Mouse (Mus musculus): ENCODE data around the gene Pnmal1. TPM values are rescaled to one million over a fixed set of nuclear protein-coding genes. Genes with fewer than 3 reads are reported as not detected.
"Not testable (repeated sequence)": the region's sequence is repeated elsewhere in the genome, so short reads cannot be mapped to it uniquely, and the experiment has no call there.

Gene Pnmal1
- polyA plus RNA-seq, 1 experiment from 2014 or later = 0.02 TPM

DNA sequence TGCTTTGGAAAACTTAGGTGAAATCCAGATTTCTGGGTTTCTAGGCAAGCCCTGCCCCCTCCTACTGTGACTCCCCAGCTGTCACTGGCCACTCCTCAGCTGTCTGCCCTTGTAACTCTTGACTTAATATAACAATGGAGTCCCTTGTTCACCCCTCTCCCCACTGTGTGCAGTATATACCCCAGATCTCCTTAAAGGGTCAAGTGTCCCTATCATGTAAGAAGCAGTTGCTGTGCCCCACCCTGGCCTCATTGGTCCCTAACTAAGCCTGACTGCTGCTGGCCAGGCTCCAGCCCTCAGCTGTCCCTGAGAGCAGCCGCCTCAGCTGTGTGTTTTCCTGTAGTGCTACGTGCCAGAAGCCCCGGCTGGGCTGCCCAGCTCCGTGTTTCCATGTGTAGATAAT, 11.5 kb upstream of the Pnmal1 start:
- ATAC-seq = no peak
- Histone ChIP-seq H3K27ac (ENCODE audit: low read depth) (no peak overlapping the region), H3K4me3 (ENCODE audit: low read depth, low read length) (no peak overlapping the region), H3K9me3 (ENCODE audit: low read length) (no peaks in the 10 kb centered on the region), H3K27me3 (ENCODE audit: insufficient read depth, low read length) (peaks cover 64% of the 10 kb centered on the region), H3K9ac (replicated peaks) (no peak overlapping the region), H3K4me2 (ENCODE audit: low read depth, low read length) (no peak overlapping the region), H3K4me1 (ENCODE audit: insufficient read depth) (peaks cover 17% of the 10 kb centered on the region), H3K36me3 (replicated peaks; ENCODE audit: insufficient read depth, low read length) (no peaks in the 10 kb centered on the region)
- no peak for TF ChIP-seq CTCF (IDR thresholded peaks at IDR 0.05; ENCODE audit: low read depth)
- no peak for DNase-seq
- 14% methylated on average over 4 of the region's 4 CpGs for WGBS (ENCODE audit: insufficient replicate concordance)

DNA sequence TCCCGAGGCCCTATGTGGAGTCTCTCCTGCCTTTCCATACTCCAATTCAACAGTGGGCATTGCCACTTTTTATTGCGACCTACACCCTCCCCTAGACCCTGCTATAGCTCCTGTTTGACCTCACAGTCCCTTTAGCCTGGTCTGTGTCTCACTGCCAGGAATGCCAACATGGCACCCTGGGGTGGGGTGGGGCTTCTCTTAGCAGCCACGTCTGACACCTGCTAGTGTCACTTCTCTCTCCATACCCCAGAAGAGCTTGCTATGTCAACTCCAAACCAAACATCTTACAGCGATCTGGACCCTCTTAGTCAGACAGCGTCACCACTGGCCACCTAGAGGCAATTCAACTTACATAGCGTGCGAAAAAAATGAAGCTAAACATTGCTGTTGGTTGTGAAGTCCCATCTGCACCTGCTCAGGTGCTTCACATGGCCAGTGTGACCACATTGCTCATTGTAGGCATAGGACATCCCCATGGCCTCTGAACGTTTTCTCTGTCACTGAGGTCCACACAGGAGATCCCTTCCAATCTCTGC, 10.5 kb upstream of the Pnmal1 start:
- 58% methylated on average over 8 of the region's 8 CpGs for WGBS (ENCODE audit: insufficient replicate concordance)
- no peak for ATAC-seq
- no peak overlapping the region for H3K4me3 ChIP-seq (ENCODE audit: low read depth, low read length)

DNA sequence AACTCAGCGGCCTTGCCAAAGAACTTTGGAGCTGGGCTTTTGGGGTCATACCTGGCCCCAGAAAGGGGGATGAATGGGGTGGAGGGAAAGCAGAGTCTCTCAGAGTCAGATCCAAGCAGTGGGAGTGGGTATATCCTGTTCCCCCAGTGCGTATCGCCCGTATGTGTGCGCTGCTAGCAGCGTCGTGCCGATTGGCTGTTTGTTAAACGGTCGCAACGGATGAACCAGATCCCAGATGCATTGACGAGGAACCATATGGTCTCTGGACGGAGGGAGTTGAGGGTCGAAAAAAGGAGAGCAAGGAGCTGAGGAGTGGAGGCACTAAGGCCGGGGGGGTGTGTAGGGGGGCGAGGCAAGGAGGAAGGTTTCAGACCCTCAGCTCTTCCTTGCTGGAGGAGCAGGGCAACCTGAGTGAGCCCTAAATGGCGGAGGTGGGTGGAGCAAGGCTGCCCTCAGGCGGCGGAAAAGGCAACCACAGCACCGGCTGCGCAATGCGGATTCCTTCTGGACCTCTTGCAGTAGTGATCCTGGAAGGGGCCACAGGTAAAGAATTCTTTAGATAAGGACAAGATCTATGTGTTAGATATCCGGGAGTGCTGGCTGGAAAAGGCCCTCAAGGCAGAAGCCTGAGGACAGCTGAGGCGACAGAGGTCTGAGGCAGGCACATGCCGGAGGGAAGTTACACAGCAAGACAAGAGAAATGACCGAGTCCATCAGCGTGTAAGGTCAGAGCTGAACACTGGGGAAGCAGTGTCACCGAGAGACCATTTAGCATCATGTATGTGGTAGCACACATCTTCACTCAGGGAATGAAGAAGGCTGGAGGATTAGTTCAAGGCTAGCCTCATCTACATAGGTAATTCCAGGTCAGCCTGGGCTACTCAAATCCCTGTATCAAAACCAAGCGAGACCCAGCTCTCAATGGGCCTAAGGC, 9.3 kb upstream of the Pnmal1 start:
- peak overlapping the region; percentile 61 for H3K4me2 ChIP-seq (ENCODE audit: low read depth, low read length)
- TF ChIP-seq EP300 (IDR thresholded peaks at IDR 0.05; ENCODE audit: low read depth) (no peak), CTCF (IDR thresholded peaks at IDR 0.05; ENCODE audit: low read depth) (peak; percentile 93)
- no peak overlapping the region for H3K9ac ChIP-seq (replicated peaks)
- H3K36me3 ChIP-seq (replicated peaks; ENCODE audit: insufficient read depth, low read length) = no peaks in the 10 kb centered on the region
- no peak overlapping the region for H3K27ac ChIP-seq (ENCODE audit: low read depth)
- ATAC-seq (peak; percentile 62; the same call in 1 of the 2 replicates), DNase-seq (peak; percentile 80)
- peaks cover 49% of the 10 kb centered on the region for H3K27me3 ChIP-seq (ENCODE audit: insufficient read depth, low read length)
- WGBS (ENCODE audit: insufficient replicate concordance) = 11% methylated on average over 29 of the region's 29 CpGs
- peak overlapping the region; percentile 15; the same call in 1 of the 2 replicates for H3K4me3 ChIP-seq (ENCODE audit: low read depth, low read length)
- peaks cover 11% of the 10 kb centered on the region for H3K4me1 ChIP-seq (ENCODE audit: insufficient read depth)
- H3K9me3 ChIP-seq (ENCODE audit: low read length) = no peaks in the 10 kb centered on the region

More for the DNA sequence above, 10.5 kb upstream of the Pnmal1 start:
- peaks cover 61% of the 10 kb centered on the region for H3K27me3 ChIP-seq (ENCODE audit: insufficient read depth, low read length)
- no peaks in the 10 kb centered on the region for H3K9me3 ChIP-seq (ENCODE audit: low read length)
- no peak overlapping the region for H3K27ac ChIP-seq (ENCODE audit: low read depth)
- peaks cover 17% of the 10 kb centered on the region for H3K4me1 ChIP-seq (ENCODE audit: insufficient read depth)
- H3K4me2 ChIP-seq (ENCODE audit: low read depth, low read length) = no peak overlapping the region
- no peak for TF ChIP-seq EP300 (IDR thresholded peaks at IDR 0.05; ENCODE audit: low read depth)
- DNase-seq = no peak
- no peak overlapping the region for H3K9ac ChIP-seq (replicated peaks)
- H3K36me3 ChIP-seq (replicated peaks; ENCODE audit: insufficient read depth, low read length) = no peaks in the 10 kb centered on the region

DNA sequence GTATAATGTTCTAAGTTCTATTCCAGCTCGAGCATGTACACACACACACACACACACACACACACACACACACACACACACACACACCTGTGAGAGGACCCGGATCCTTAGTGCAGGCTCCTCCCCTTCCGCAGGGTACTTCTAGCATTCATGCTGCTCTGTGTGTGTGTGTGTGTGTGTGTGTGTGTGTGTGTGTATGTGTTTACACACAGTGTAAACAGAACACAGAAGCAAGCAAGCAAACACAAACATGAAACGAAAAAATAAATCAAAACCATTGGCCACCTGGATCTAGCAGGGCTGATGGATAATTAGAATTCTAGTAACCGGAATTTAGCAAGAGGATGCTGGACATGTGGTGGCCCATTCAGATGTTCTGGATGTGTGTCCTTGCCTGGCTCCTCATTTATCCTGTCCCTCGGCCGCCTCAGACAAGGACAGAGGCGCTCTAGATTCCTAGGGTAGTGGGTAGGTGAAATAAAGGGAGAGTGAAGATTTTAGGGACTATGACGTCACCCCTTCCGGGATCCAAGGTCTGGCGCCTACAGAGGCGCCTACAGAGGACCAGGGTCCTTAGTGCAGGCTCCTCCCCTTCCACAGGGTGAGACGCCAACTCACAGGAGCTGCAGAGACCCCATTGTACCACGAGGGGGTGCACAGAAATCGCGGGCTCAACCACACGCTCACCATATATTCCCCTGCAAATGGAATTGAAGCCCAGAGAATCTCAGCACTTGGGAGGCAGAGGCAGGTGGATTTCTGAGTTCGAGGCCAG, 8.4 kb upstream of the Pnmal1 start:
- no peak overlapping the region for H3K4me2 ChIP-seq (ENCODE audit: low read depth, low read length)
- TF ChIP-seq EP300 (IDR thresholded peaks at IDR 0.05; ENCODE audit: low read depth) (no peak), CTCF (IDR thresholded peaks at IDR 0.05; ENCODE audit: low read depth) (peak; percentile 85)
- ATAC-seq (peak; percentile 81), DNase-seq (peak; percentile 82)
- no peak overlapping the region for H3K27ac ChIP-seq (ENCODE audit: low read depth)
- no peak overlapping the region for H3K4me3 ChIP-seq (ENCODE audit: low read depth, low read length)
- H3K9ac ChIP-seq (replicated peaks) = no peak overlapping the region
- no peaks in the 10 kb centered on the region for H3K36me3 ChIP-seq (replicated peaks; ENCODE audit: insufficient read depth, low read length)
- no peaks in the 10 kb centered on the region for H3K9me3 ChIP-seq (ENCODE audit: low read length)
- H3K27me3 ChIP-seq (ENCODE audit: insufficient read depth, low read length) = peaks cover 40% of the 10 kb centered on the region
- peaks cover 11% of the 10 kb centered on the region for H3K4me1 ChIP-seq (ENCODE audit: insufficient read depth)
- 23% methylated on average over 18 of the region's 18 CpGs for WGBS (ENCODE audit: insufficient replicate concordance)

DNA sequence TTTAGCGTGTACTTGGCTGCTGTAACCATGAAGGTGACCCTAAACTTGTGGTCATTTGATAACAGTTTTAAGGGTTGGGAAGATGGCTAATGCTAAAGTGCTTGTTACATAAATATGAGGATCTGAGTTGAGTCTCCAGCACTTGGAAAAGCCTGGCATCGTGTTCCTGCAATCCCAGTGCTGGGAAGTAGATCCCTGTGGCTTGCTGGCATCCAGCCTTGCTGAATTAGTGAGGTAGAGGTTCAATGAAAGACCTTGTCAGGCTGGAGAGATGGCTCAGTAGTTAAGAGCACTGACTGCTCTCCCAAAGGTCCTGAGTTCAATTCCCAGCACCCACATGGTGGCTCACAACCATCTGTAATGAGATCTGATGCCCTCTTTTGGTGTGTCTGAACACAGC, 5.7 kb upstream of the Pnmal1 start:
- H3K9me3 ChIP-seq (ENCODE audit: low read length); ATAC-seq; H3K36me3 ChIP-seq (replicated peaks; ENCODE audit: insufficient read depth, low read length); H3K4me3 ChIP-seq (ENCODE audit: low read depth, low read length); H3K9ac ChIP-seq (replicated peaks); DNase-seq; H3K27ac ChIP-seq (ENCODE audit: low read depth); H3K4me2 ChIP-seq (ENCODE audit: low read depth, low read length); H3K4me1 ChIP-seq (ENCODE audit: insufficient read depth): not testable (repeated sequence)
- WGBS (ENCODE audit: insufficient replicate concordance) = 60% methylated on average over 2 of the region's 2 CpGs
- peaks cover 13% of the 10 kb centered on the region for H3K27me3 ChIP-seq (ENCODE audit: insufficient read depth, low read length)

DNA sequence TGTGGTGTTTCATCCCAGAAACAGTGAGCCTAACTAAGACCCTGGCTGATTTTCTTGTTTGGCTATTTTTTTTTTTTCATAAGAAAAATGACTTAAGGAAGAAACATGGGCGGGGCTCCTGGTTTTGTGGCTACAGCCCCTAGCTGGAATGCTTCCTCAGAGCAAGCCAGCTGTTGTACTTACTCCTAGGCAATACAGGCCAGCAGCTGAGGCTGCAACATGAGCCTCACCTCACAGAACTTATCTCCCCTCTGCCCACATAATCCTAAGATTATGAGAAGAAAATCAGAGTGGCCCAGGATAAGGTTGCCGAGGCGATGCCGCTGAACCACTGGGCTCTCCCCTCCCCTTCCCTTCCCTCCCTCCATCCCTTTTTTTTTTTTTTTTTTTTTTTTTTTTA, 3.8 kb upstream of the Pnmal1 start:
- H3K27ac ChIP-seq (ENCODE audit: low read depth) = no peak overlapping the region
- H3K9me3 ChIP-seq (ENCODE audit: low read length) = no peaks in the 10 kb centered on the region
- H3K36me3 ChIP-seq (replicated peaks; ENCODE audit: insufficient read depth, low read length) = no peaks in the 10 kb centered on the region
- DNase-seq = no peak
- H3K27me3 ChIP-seq (ENCODE audit: insufficient read depth, low read length) = no peaks in the 10 kb centered on the region
- no peak overlapping the region for H3K4me2 ChIP-seq (ENCODE audit: low read depth, low read length)
- no peak for ATAC-seq
- TF ChIP-seq CTCF (IDR thresholded peaks at IDR 0.05; ENCODE audit: low read depth) = no peak
- no peak for TF ChIP-seq EP300 (IDR thresholded peaks at IDR 0.05; ENCODE audit: low read depth)
- H3K4me3 ChIP-seq (ENCODE audit: low read depth, low read length) = no peak overlapping the region
- WGBS (ENCODE audit: insufficient replicate concordance) = 56% methylated on average over 4 of the region's 4 CpGs
- no peak overlapping the region for H3K9ac ChIP-seq (replicated peaks)
- no peaks in the 10 kb centered on the region; the same call in 1 of the 2 replicates for H3K4me1 ChIP-seq (ENCODE audit: insufficient read depth)
